Mouse (Mus musculus): ENCODE measurements at regions not wholly inside any gene's neighbourhood (a gene's known extent, or its start where the extent isn't known, plus 50 kb on each side); places are given as distances from the start of the nearest gene placed in this dataset.
"Not testable (repeated sequence)": the region's sequence is repeated elsewhere in the genome, so short reads cannot be mapped to it uniquely, and the experiment has no call there.

GRCm38 (mm10) chr11:31562954-31563353 lies 108.7 kb downstream of the Bod1 start:
- no peak for ATAC-seq
- H3K4me2 ChIP-seq (replicated peaks) = no peak overlapping the region
- H3K27ac ChIP-seq = no peak overlapping the region
- no peak overlapping the region for H3K9ac ChIP-seq
- no peaks in the 10 kb centered on the region for H3K9me3 ChIP-seq
- H3K4me3 ChIP-seq (replicated peaks) = no peak overlapping the region
- no peaks in the 10 kb centered on the region for H3K36me3 ChIP-seq
- peaks cover 12% of the 10 kb centered on the region for H3K4me1 ChIP-seq (replicated peaks)
- no peaks in the 10 kb centered on the region for H3K27me3 ChIP-seq (replicated peaks)
- 81% methylated on average over 3 of the region's 3 CpGs for WGBS

- Histone ChIP-seq H3K36me3 (no peaks in the 10 kb centered on the region), H3K4me3 (replicated peaks) (no peak overlapping the region), H3K9ac (no peak overlapping the region), H3K27me3 (replicated peaks) (no peaks in the 10 kb centered on the region), H3K27ac (no peak overlapping the region), H3K4me1 (replicated peaks) (peaks cover 12% of the 10 kb centered on the region), H3K4me2 (replicated peaks) (no peak overlapping the region), H3K9me3 (no peaks in the 10 kb centered on the region)
- 69% methylated on average over 10 of the region's 10 CpGs for WGBS
- no peak for ATAC-seq
Measured at GRCm38 (mm10) chr11:31560775-31561174, 110.9 kb downstream of the Bod1 start.

- Histone ChIP-seq H3K4me1 (replicated peaks) (0 out of 2 replicates have a peak, but pooled peaks cover 8% of the 10 kb centered on the region), H3K4me2 (replicated peaks) (no peak overlapping the region), H3K9me3 (no peaks in the 10 kb centered on the region), H3K27me3 (replicated peaks) (no peaks in the 10 kb centered on the region), H3K36me3 (no peaks in the 10 kb centered on the region), H3K27ac (no peak overlapping the region), H3K9ac (no peak overlapping the region), H3K4me3 (replicated peaks) (no peak overlapping the region)
- 80% methylated on average over 4 of the region's 4 CpGs for WGBS
- no peak for ATAC-seq
Measured at GRCm38 (mm10) chr11:31555042-31555441, 116.6 kb downstream of the Bod1 start.

GRCm38 (mm10) chr11:31551614-31552271 lies 119.9 kb downstream of the Bod1 start:
- Histone ChIP-seq H3K9ac (no peak overlapping the region), H3K4me2 (replicated peaks) (no peak overlapping the region), H3K4me1 (replicated peaks) (0 out of 2 replicates have a peak, but pooled peaks cover 8% of the 10 kb centered on the region), H3K9me3 (no peaks in the 10 kb centered on the region), H3K27me3 (replicated peaks) (no peaks in the 10 kb centered on the region), H3K27ac (no peak overlapping the region), H3K4me3 (replicated peaks) (no peak overlapping the region), H3K36me3 (no peaks in the 10 kb centered on the region)
- no peak for ATAC-seq
- WGBS = 55% methylated on average over 10 of the region's 10 CpGs

GRCm38 (mm10) chr11:31550747-31551613 lies 120.7 kb downstream of the Bod1 start:
- WGBS = 44% methylated on average over 6 of the region's 6 CpGs
- H3K9ac ChIP-seq = no peak overlapping the region
- no peak overlapping the region for H3K4me2 ChIP-seq (replicated peaks)
- no peaks in the 10 kb centered on the region for H3K9me3 ChIP-seq
- no peak overlapping the region for H3K4me3 ChIP-seq (replicated peaks)
- no peaks in the 10 kb centered on the region for H3K36me3 ChIP-seq
- no peaks in the 10 kb centered on the region for H3K27me3 ChIP-seq (replicated peaks)
- ATAC-seq = peak; percentile 56; the same call in 1 of the 2 replicates
- 0 out of 2 replicates have a peak overlapping the region, but pooled peaks have one; percentile 32 for H3K27ac ChIP-seq
- 0 out of 2 replicates have a peak, but pooled peaks cover 8% of the 10 kb centered on the region for H3K4me1 ChIP-seq (replicated peaks)

DNA sequence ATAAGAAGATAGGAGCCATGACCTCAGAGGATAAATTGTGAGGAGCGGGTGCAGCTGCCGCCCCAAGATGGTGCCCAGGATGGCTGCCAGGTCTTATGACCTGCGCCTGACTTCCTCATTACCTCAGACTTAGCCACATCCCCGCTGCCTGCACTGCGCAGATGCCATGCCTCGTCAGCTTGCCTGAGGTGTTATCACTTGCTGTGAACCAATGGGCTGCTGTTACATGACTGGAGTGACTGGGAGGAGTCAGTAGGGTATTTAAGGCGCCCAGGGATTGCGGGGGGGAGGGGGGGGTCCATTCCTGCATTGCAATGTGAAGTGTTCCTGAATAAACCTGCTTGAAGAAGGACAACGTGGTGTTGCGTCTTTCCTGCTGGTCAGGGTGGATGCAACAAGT lies 126.2 kb downstream of the Bod1 start:
- not testable (repeated sequence) for H3K4me3 ChIP-seq (replicated peaks); H3K27me3 ChIP-seq (replicated peaks); ATAC-seq; H3K36me3 ChIP-seq; H3K4me2 ChIP-seq (replicated peaks); H3K4me1 ChIP-seq (replicated peaks); H3K9me3 ChIP-seq; H3K9ac ChIP-seq; H3K27ac ChIP-seq
- WGBS = 90% methylated on average over 10 of the region's 10 CpGs

DNA sequence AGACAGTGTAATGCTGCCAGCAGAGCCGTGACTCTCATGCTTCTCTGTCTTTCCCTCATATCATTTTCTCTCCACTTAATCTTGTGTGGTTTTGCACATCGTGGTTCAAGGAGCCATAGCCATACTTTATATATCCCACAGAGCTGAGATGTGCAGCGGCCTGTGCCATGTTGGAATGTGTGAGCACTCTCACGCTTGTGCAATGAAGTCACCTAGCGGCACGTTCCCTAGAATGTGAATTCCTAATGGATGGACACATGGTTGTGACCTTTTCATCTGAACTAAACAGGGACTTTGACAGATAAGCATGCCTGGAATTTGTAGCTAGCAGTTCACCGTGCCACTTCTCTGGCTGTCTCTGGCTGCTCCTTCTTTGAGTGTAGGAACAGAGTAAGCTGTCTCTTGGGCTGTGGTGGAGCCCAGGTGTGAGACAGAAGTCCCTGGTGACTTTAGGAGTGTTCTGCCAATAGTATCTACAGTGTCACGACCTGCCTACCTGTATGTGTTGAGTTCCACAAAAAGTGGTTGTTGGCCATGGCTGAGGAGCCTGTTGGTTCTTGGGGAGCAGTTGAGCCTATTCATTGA lies 129.0 kb downstream of the Bod1 start:
- H3K9ac ChIP-seq = no peak overlapping the region
- no peaks in the 10 kb centered on the region for H3K4me1 ChIP-seq (replicated peaks)
- no peak overlapping the region for H3K27ac ChIP-seq
- H3K4me3 ChIP-seq (replicated peaks) = no peak overlapping the region
- no peak for ATAC-seq
- H3K4me2 ChIP-seq (replicated peaks) = no peak overlapping the region
- WGBS = 73% methylated on average over 8 of the region's 8 CpGs
- H3K9me3 ChIP-seq = no peaks in the 10 kb centered on the region
- no peaks in the 10 kb centered on the region for H3K36me3 ChIP-seq
- no peaks in the 10 kb centered on the region for H3K27me3 ChIP-seq (replicated peaks)

DNA sequence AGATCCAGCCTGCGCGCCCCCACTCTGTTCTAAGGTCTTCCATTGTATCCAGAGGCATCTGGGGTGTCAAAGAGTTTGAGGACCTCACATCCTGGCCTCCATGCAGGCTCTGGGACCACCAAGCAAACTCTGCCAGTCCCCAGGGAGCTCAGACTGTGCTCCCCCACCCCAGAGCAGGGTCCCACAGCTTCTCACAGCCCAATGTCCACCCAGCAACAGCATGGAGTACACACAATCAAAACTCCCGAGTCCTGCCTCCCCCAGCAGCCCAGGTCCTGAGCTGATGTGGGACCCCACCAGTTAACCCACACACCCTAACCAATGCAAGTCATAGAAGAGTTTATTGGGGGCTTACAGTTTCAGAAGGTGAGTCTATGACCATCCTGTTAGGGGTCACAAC lies 130.3 kb downstream of the Bod1 start:
- Histone ChIP-seq H3K9me3 (no peaks in the 10 kb centered on the region), H3K4me2 (replicated peaks) (no peak overlapping the region), H3K27me3 (replicated peaks) (no peaks in the 10 kb centered on the region), H3K9ac (no peak overlapping the region), H3K4me1 (replicated peaks) (no peaks in the 10 kb centered on the region), H3K36me3 (no peaks in the 10 kb centered on the region), H3K27ac (no peak overlapping the region), H3K4me3 (replicated peaks) (no peak overlapping the region)
- ATAC-seq = no peak
- WGBS = 87% methylated on average over 3 of the region's 3 CpGs

- H3K36me3 ChIP-seq = no peaks in the 10 kb centered on the region
- no peak for ATAC-seq
- H3K4me3 ChIP-seq (replicated peaks) = no peak overlapping the region
- H3K4me2 ChIP-seq (replicated peaks) = no peak overlapping the region
- no peak overlapping the region for H3K27ac ChIP-seq
- no peaks in the 10 kb centered on the region for H3K4me1 ChIP-seq (replicated peaks)
- H3K9me3 ChIP-seq = no peaks in the 10 kb centered on the region
- H3K9ac ChIP-seq = no peak overlapping the region
- no peaks in the 10 kb centered on the region for H3K27me3 ChIP-seq (replicated peaks)
Measured at GRCm38 (mm10) chr11:31540816-31541215, 130.9 kb downstream of the Bod1 start.

GRCm38 (mm10) chr11:31531416-31531815 lies 140.3 kb downstream of the Bod1 start:
- Histone ChIP-seq H3K36me3 (no peaks in the 10 kb centered on the region), H3K9me3 (no peaks in the 10 kb centered on the region), H3K27ac (no peak overlapping the region), H3K27me3 (replicated peaks) (no peaks in the 10 kb centered on the region), H3K4me3 (replicated peaks) (no peak overlapping the region), H3K9ac (no peak overlapping the region), H3K4me2 (replicated peaks) (no peak overlapping the region), H3K4me1 (replicated peaks) (no peaks in the 10 kb centered on the region)
- no peak for ATAC-seq
- 87% methylated on average over 2 of the region's 2 CpGs for WGBS

- no peaks in the 10 kb centered on the region for H3K9me3 ChIP-seq
- no peaks in the 10 kb centered on the region for H3K4me1 ChIP-seq (replicated peaks)
- no peak overlapping the region for H3K4me3 ChIP-seq (replicated peaks)
- no peak overlapping the region for H3K27ac ChIP-seq
- no peak for ATAC-seq
- 88% methylated on average over 3 of the region's 3 CpGs for WGBS
- H3K4me2 ChIP-seq (replicated peaks) = no peak overlapping the region
- H3K36me3 ChIP-seq = no peaks in the 10 kb centered on the region
- H3K9ac ChIP-seq = no peak overlapping the region
- H3K27me3 ChIP-seq (replicated peaks) = no peaks in the 10 kb centered on the region
Measured at GRCm38 (mm10) chr11:31530851-31531250, 140.8 kb downstream of the Bod1 start.

DNA sequence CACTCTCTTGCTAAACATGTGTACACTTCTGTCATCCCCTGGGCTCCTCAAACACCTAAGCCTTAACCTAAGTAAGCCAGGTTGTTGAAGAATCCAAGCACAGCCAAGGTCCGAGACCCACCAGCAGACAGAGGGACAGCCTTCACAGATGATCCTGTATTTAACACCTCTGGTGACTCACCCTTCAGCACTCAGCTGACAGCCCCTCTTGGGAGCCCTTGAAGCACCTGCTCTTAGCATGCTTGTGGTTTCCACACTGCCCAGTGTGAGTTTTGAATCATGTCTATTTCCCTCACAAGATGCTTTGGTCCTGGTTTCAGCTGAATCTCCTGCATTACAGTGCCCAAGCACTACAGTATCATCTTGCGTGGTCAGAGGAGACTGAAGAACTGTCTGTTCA lies 142.0 kb downstream of the Bod1 start:
- Histone ChIP-seq H3K4me2 (replicated peaks) (no peak overlapping the region), H3K27me3 (replicated peaks) (no peaks in the 10 kb centered on the region), H3K9ac (no peak overlapping the region), H3K4me3 (replicated peaks) (no peak overlapping the region), H3K4me1 (replicated peaks) (no peaks in the 10 kb centered on the region), H3K27ac (no peak overlapping the region), H3K36me3 (no peaks in the 10 kb centered on the region), H3K9me3 (no peaks in the 10 kb centered on the region)
- WGBS = 91% methylated on average over 2 of the region's 2 CpGs
- ATAC-seq = no peak

Data from intestine, embryonic 15.5 days (tissue).